Mouse (Mus musculus) stomach, embryonic 15.5 days (tissue): ENCODE measurements at regions not wholly inside any gene's neighbourhood (a gene's known extent, or its start where the extent isn't known, plus 50 kb on each side); places are given as distances from the start of the nearest gene placed in this dataset.

Source experiments
- ATAC-seq: fragments of 200-750 bp; cut with Nextera tagmentation; 2 replicates; pipeline ENCODE4 v1.8.0; 2017; ENCODE audit warnings: low read depth, moderate number of reproducible peaks, moderate TSS enrichment; ENCODE audit not compliant: insufficient read depth, low FRiP score
- H3K27ac ChIP-seq: fragments of 300-500 bp; sonication (generic); 2 replicates; pipeline ENCODE4 v1.5.1; 2015; ENCODE audit warnings: mild to moderate bottlenecking, inconsistent platforms
- H3K27me3 ChIP-seq: fragments of 300-500 bp; sonication (generic); replicated peaks from 2 replicates; pipeline ENCODE4 v1.6.1; 2015; ENCODE audit warnings: inconsistent platforms
- H3K36me3 ChIP-seq: fragments of 300-500 bp; sonication (generic); 2 replicates; pipeline ENCODE4 v1.6.1; 2015; ENCODE audit warnings: inconsistent platforms
- H3K4me1 ChIP-seq: fragments of 300-500 bp; sonication (generic); 2 replicates; pipeline ENCODE4 v1.6.1; 2015; ENCODE audit warnings: inconsistent platforms
- H3K4me2 ChIP-seq: fragments of 300-500 bp; sonication (generic); 2 replicates; pipeline ENCODE4 v1.6.1; 2015; ENCODE audit warnings: mild to moderate bottlenecking, inconsistent platforms
- H3K4me3 ChIP-seq: fragments of 300-500 bp; sonication (generic); replicated peaks from 2 replicates; pipeline ENCODE4 v1.5.1; 2015; ENCODE audit warnings: inconsistent platforms
- H3K9ac ChIP-seq: fragments of 300-500 bp; sonication (generic); 2 replicates; pipeline ENCODE4 v1.6.1; 2015; ENCODE audit warnings: inconsistent platforms
- H3K9me3 ChIP-seq: fragments of 300-500 bp; sonication (generic); 2 replicates; pipeline ENCODE4 v1.6.1; 2016; ENCODE audit warnings: inconsistent platforms
- WGBS: fragments of 180-500 bp; shearing (Covaris S2); methylation state at CpG from one replicate; pipeline ENCODE4 v1.1.7; 2015; 5-methylcytosine and 5-hydroxymethylcytosine counted together

GRCm38 (mm10) chr1:183949205-183949604 lies 63.9 kb upstream of the Dusp10 start:
- WGBS: 75% methylated on average over 4 of the region's 4 CpGs
- no peak overlapping the region for H3K4me3 ChIP-seq
- no peaks in the 10 kb centered on the region for H3K27me3 ChIP-seq
- no peaks in the 10 kb centered on the region for H3K4me1 ChIP-seq
- no peak for ATAC-seq
- no peaks in the 10 kb centered on the region for H3K9me3 ChIP-seq
- H3K27ac ChIP-seq: no peak overlapping the region
- H3K9ac ChIP-seq: no peak overlapping the region
- no peaks in the 10 kb centered on the region for H3K36me3 ChIP-seq
- no peak overlapping the region for H3K4me2 ChIP-seq

GRCm38 (mm10) chr1:183954086-183954485 lies 59.0 kb upstream of the Dusp10 start:
- Histone ChIP-seq H3K27ac (no peak overlapping the region), H3K4me3 (no peak overlapping the region), H3K9ac (no peak overlapping the region), H3K9me3 (no peaks in the 10 kb centered on the region), H3K36me3 (no peaks in the 10 kb centered on the region), H3K27me3 (no peaks in the 10 kb centered on the region), H3K4me2 (no peak overlapping the region), H3K4me1 (no peaks in the 10 kb centered on the region)
- WGBS: 87% methylated on average over 2 of the region's 2 CpGs
- no peak for ATAC-seq

GRCm38 (mm10) chr1:183956391-183956790 lies 56.7 kb upstream of the Dusp10 start:
- ATAC-seq: no peak

GRCm38 (mm10) chr1:183961383-183961782 lies 51.7 kb upstream of the Dusp10 start:
- WGBS: 82% methylated on average over 2 of the region's 2 CpGs
- Histone ChIP-seq H3K36me3 (no peaks in the 10 kb centered on the region), H3K4me3 (no peak overlapping the region), H3K27ac (no peak overlapping the region), H3K9me3 (no peaks in the 10 kb centered on the region), H3K9ac (no peak overlapping the region), H3K4me1 (no peaks in the 10 kb centered on the region), H3K4me2 (no peak overlapping the region), H3K27me3 (no peaks in the 10 kb centered on the region)
- no peak for ATAC-seq

More at GRCm38 (mm10) chr1:183956391-183956790, 56.7 kb upstream of the Dusp10 start:
- no peak overlapping the region for H3K4me2 ChIP-seq
- H3K4me3 ChIP-seq: no peak overlapping the region
- H3K9ac ChIP-seq: no peak overlapping the region
- no peaks in the 10 kb centered on the region for H3K27me3 ChIP-seq
- no peaks in the 10 kb centered on the region for H3K9me3 ChIP-seq
- no peaks in the 10 kb centered on the region for H3K36me3 ChIP-seq
- 70% methylated on average over 3 of the region's 3 CpGs for WGBS
- no peak overlapping the region for H3K27ac ChIP-seq
- no peaks in the 10 kb centered on the region for H3K4me1 ChIP-seq

DNA sequence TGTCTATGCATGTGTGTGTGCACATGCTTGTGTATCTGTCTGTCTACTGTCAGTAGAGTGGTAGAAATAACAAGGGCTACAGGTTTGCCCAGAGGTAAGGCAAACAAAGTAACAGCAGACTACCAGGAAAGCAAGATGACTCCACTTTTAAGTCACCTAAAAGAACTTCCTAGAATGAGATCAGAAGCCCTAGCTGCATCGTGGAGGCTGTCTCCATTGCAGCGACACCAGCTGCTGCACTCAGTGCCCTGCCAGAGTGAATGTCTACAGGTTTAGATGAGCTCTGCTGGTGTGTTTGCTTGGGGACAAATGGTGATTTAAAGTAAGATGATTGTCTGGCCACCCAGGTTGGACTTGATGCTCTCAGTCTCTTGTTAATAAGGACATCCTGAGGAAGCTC lies 50.6 kb upstream of the Dusp10 start:
- 85% methylated on average over 2 of the region's 2 CpGs for WGBS

DNA sequence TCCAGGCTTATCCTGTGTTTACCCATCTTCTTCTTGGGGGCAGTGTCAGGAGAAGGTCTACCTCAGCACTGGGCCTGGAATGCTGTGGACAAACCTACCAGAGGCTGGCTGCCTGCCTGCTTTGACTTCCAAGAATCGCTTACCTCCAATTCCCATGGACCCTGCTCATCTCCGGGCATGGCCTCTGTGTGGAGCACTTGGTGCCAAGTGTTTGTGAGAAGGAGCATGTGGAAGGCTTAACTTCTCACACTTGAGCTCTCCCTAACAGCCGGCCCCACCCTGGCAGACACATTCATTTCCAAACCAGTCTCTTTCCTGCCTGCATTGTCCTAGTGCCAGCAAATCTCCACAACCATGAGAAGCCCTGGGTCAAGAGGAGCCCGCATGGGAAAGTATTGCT lies 49.8 kb upstream of the Dusp10 start:
- Histone ChIP-seq H3K9me3 (no peaks in the 10 kb centered on the region), H3K27me3 (no peaks in the 10 kb centered on the region), H3K9ac (no peak overlapping the region), H3K4me2 (no peak overlapping the region), H3K4me1 (no peaks in the 10 kb centered on the region), H3K27ac (no peak overlapping the region), H3K4me3 (no peak overlapping the region), H3K36me3 (no peaks in the 10 kb centered on the region)
- WGBS: 80% methylated on average over 4 of the region's 4 CpGs
- ATAC-seq: no peak

More for the DNA sequence above, 50.6 kb upstream of the Dusp10 start:
- H3K9me3 ChIP-seq: no peaks in the 10 kb centered on the region
- no peaks in the 10 kb centered on the region for H3K4me1 ChIP-seq
- no peak overlapping the region for H3K4me2 ChIP-seq
- no peaks in the 10 kb centered on the region for H3K36me3 ChIP-seq
- no peaks in the 10 kb centered on the region for H3K27me3 ChIP-seq
- no peak overlapping the region for H3K27ac ChIP-seq
- no peak overlapping the region for H3K4me3 ChIP-seq
- no peak overlapping the region for H3K9ac ChIP-seq
- no peak for ATAC-seq
